Mouse (Mus musculus): ENCODE data around the gene Ppp1ca. TPM values are rescaled to one million over a fixed set of nuclear protein-coding genes. Genes with fewer than 3 reads are reported as not detected.

Gene Ppp1ca
- total and polyA plus RNA-seq, 3 experiments: 389 to 635 (median 502) TPM

- dilution Hi-C loops (cut with MboI; ENCODE audit: extremely low pct_ligation_motif_present, extremely low pct_unique_long_range_greater_than_20kb, low sequenced_read_pairs) (no loop called here), in situ Hi-C loops (cut with MboI; ENCODE audit: low pct_ligation_motif_present, low pct_unique_long_range_greater_than_20kb, low sequenced_read_pairs) (no loop called here)
- TF ChIP-seq SIN3A (IDR thresholded peaks at IDR 0.05; ENCODE audit: low read length) (no peak), RAD21 (IDR thresholded peaks at IDR 0.05; ENCODE audit: low read depth, low read length) (no peak), EP300 (IDR thresholded peaks at IDR 0.05; ENCODE audit: low read length) (no peak), CTCF (conservative IDR thresholded peaks at IDR 0.05 in 1 of 2, IDR thresholded peaks at IDR 0.05 in 1 of 2; ENCODE audit: low read depth in 2 of 2, low read length in 2 of 2) (no peak), RCOR1 (conservative IDR thresholded peaks at IDR 0.05; ENCODE audit: low read depth, low read length) (no peak), ZKSCAN1 (IDR thresholded peaks at IDR 0.05; ENCODE audit: borderline replicate concordance, low read depth, low read length) (no peak), POLR2AphosphoS2 (IDR thresholded peaks at IDR 0.05; ENCODE audit: low read depth, low read length) (no peak), NRF1 (IDR thresholded peaks at IDR 0.05; ENCODE audit: low read depth, low read length) (no peak), USF1 (IDR thresholded peaks at IDR 0.05; ENCODE audit: low read depth, low read length) (no peak), MXI1 (IDR thresholded peaks at IDR 0.05; ENCODE audit: low read depth, low read length) (no peak), UBTF (IDR thresholded peaks at IDR 0.05; ENCODE audit: low read depth, low read length) (no peak), TCF12 (IDR thresholded peaks at IDR 0.05; ENCODE audit: low read depth, low read length) (no peak), ETS1 (conservative IDR thresholded peaks at IDR 0.05; ENCODE audit: low read depth, low read length) (no peak), BHLHE40 (IDR thresholded peaks at IDR 0.05; ENCODE audit: low read depth, low read length) (no peak), KAT2A (IDR thresholded peaks at IDR 0.05; ENCODE audit: insufficient replicate concordance, low read length) (no peak), JUN (IDR thresholded peaks at IDR 0.05; ENCODE audit: insufficient read depth, low read depth, low read length) (no peak)
These were observed 40.0 kb upstream of the Ppp1ca start for GRCm38 (mm10) chr19:4151898-4152297.

GRCm38 (mm10) chr19:4152445-4153231, 39.2 kb upstream of the Ppp1ca start:
- Histone ChIP-seq H3K27ac (ENCODE audit: insufficient read depth, low read depth) (peak overlapping the region; percentile 14; the same call in 1 of the 2 replicates), H3K4me3 (replicated peaks in 1 of 3; ENCODE audit: low read depth in 2 of 3, low read length in 2 of 3, poor library complexity in 1 of 3) (no peak overlapping the region), H3K4me2 (ENCODE audit: insufficient read depth, low read depth, poor library complexity, severe bottlenecking) (no peak overlapping the region), H3K36me3 (replicated peaks in 1 of 2; ENCODE audit: control insufficient read depth in 1 of 2, insufficient read depth in 1 of 2, low read length in 1 of 2) (peaks cover 46 to 66% of the 10 kb centered on the region in 2 experiments), H3K9ac (ENCODE audit: insufficient read depth, low read depth) (no peak overlapping the region), H3K4me1 (ENCODE audit: control insufficient read depth in 1 of 2, insufficient read depth in 2 of 2) (peaks cover 37 to 69% of the 10 kb centered on the region in 2 experiments), H3K27me3 (replicated peaks) (no peaks in the 10 kb centered on the region), H3K9me3 (replicated peaks; ENCODE audit: low read length) (no peaks in the 10 kb centered on the region), H3K79me2 (replicated peaks; ENCODE audit: control insufficient read depth, extremely low read depth, insufficient read depth, poor library complexity, severe bottlenecking) (peaks cover 35% of the 10 kb centered on the region)
- DNase-seq (ENCODE audit: extremely low read depth): no peak
- dilution Hi-C loops (cut with MboI; ENCODE audit: extremely low pct_ligation_motif_present, extremely low pct_unique_long_range_greater_than_20kb, low sequenced_read_pairs): no loop called here
- TF ChIP-seq E2F4 (IDR thresholded peaks at IDR 0.05; ENCODE audit: insufficient replicate concordance, low read depth, low read length): no peak
- TF ChIP-seq MAZ (IDR thresholded peaks at IDR 0.05; ENCODE audit: low read depth, low read length): no peak
- no peak for TF ChIP-seq HCFC1 (IDR thresholded peaks at IDR 0.05; ENCODE audit: low read depth, low read length)
- TF ChIP-seq TCF12 (IDR thresholded peaks at IDR 0.05; ENCODE audit: low read depth, low read length): no peak
- TF ChIP-seq IRF4 (IDR thresholded peaks at IDR 0.05; ENCODE audit: low read depth, low read length): no peak
- TF ChIP-seq MAFK (IDR thresholded peaks at IDR 0.05; ENCODE audit: insufficient replicate concordance, low read length): no peak
- no peak for TF ChIP-seq RAD21 (IDR thresholded peaks at IDR 0.05; ENCODE audit: low read depth, low read length)
- TF ChIP-seq JUND (conservative IDR thresholded peaks at IDR 0.05; ENCODE audit: low read depth, low read length): no peak
- TF ChIP-seq ELF1 (IDR thresholded peaks at IDR 0.05; ENCODE audit: low read depth, low read length): no peak
- TF ChIP-seq JUN (IDR thresholded peaks at IDR 0.05; ENCODE audit: insufficient read depth, low read depth, low read length): no peak
- no peak for TF ChIP-seq CHD1 (IDR thresholded peaks at IDR 0.05; ENCODE audit: low read depth, low read length)
- no peak for TF ChIP-seq CTCF (conservative IDR thresholded peaks at IDR 0.05 in 1 of 2, IDR thresholded peaks at IDR 0.05 in 1 of 2; ENCODE audit: low read depth in 2 of 2, low read length in 2 of 2)
- in situ Hi-C loops (cut with MboI; ENCODE audit: low pct_ligation_motif_present, low pct_unique_long_range_greater_than_20kb, low sequenced_read_pairs): no loop called here

More at GRCm38 (mm10) chr19:4151898-4152297, 40.0 kb upstream of the Ppp1ca start:
- H3K79me2 ChIP-seq (replicated peaks; ENCODE audit: control insufficient read depth, extremely low read depth, insufficient read depth, poor library complexity, severe bottlenecking): peaks cover 35% of the 10 kb centered on the region
- peaks cover 39 to 59% of the 10 kb centered on the region in 2 experiments for H3K36me3 ChIP-seq (replicated peaks in 1 of 2; ENCODE audit: control insufficient read depth in 1 of 2, insufficient read depth in 1 of 2, low read length in 1 of 2)
- DNase-seq (ENCODE audit: extremely low read depth): no peak
- H3K4me3 ChIP-seq (replicated peaks in 1 of 3; ENCODE audit: low read depth in 2 of 3, low read length in 2 of 3, poor library complexity in 1 of 3): no peak overlapping the region
- H3K27me3 ChIP-seq (replicated peaks): no peaks in the 10 kb centered on the region
- H3K9me3 ChIP-seq (replicated peaks; ENCODE audit: low read length): no peaks in the 10 kb centered on the region
- H3K9ac ChIP-seq (ENCODE audit: insufficient read depth, low read depth): no peak overlapping the region
- no peak overlapping the region for H3K4me2 ChIP-seq (ENCODE audit: insufficient read depth, low read depth, poor library complexity, severe bottlenecking)
- H3K27ac ChIP-seq (ENCODE audit: insufficient read depth, low read depth): peak overlapping the region; percentile 5; the same call in 1 of the 2 replicates
- H3K4me1 ChIP-seq (ENCODE audit: control insufficient read depth in 1 of 2, insufficient read depth in 2 of 2): peaks cover 42 to 69% of the 10 kb centered on the region in 2 experiments

Measured in CH12.LX (cell line).